Mouse (Mus musculus): ENCODE data around the gene Anapc15-ps.

GRCm38 (mm10) chr10:95715687-95716086 lies 42.4 kb upstream of the Anapc15-ps start:
- TF ChIP-seq CTCF (IDR thresholded peaks at IDR 0.05; ENCODE audit: control insufficient read depth, insufficient read depth, insufficient replicate concordance, low read depth, low read length) (no peak), POLR2A (IDR thresholded peaks at IDR 0.05; ENCODE audit: control insufficient read depth, low read depth, low read length) (no peak)
